Mouse (Mus musculus) midbrain, embryonic 16.5 days (tissue): ENCODE data around the gene Ogg1. TPM values are rescaled to one million over a fixed set of nuclear protein-coding genes. Genes with fewer than 3 reads are reported as not detected.

Source experiments
- ATAC-seq: fragments of 200-750 bp; cut with Nextera tagmentation; 2 replicates; pipeline ENCODE4 v1.8.0; 2017; ENCODE audit warnings: moderate TSS enrichment
- H3K27ac ChIP-seq: fragments of 300-500 bp; sonication (generic); 2 replicates; pipeline ENCODE4 v1.5.1; 2014; ENCODE audit warnings: mild to moderate bottlenecking, low read length, mixed read lengths
- H3K27me3 ChIP-seq: fragments of 300-500 bp; sonication (generic); 2 replicates; pipeline ENCODE4 v1.6.1; 2014; ENCODE audit warnings: low read depth, low read length, mixed read lengths; ENCODE audit not compliant: control insufficient read depth, insufficient read depth
- H3K36me3 ChIP-seq: fragments of 300-500 bp; sonication (generic); 2 replicates; pipeline ENCODE4 v1.6.1; 2014; ENCODE audit warnings: mild to moderate bottlenecking, low read length, moderate library complexity, mixed read lengths; ENCODE audit not compliant: control insufficient read depth, insufficient read depth
- H3K4me1 ChIP-seq: fragments of 300-500 bp; sonication (generic); 2 replicates; pipeline ENCODE4 v1.6.1; 2014; ENCODE audit warnings: mild to moderate bottlenecking, low read length, mixed read lengths; ENCODE audit not compliant: control insufficient read depth, insufficient read depth
- H3K4me2 ChIP-seq: fragments of 300-500 bp; sonication (generic); 2 replicates; pipeline ENCODE4 v1.6.1; 2014; ENCODE audit warnings: mild to moderate bottlenecking, low read length, mixed read lengths
- H3K4me3 ChIP-seq: fragments of 300-500 bp; sonication (generic); 2 replicates; pipeline ENCODE4 v1.5.1; 2014; ENCODE audit warnings: low read depth, mild to moderate bottlenecking, low read length, moderate library complexity, mixed read lengths
- H3K9ac ChIP-seq: fragments of 300-500 bp; sonication (generic); 2 replicates; pipeline ENCODE4 v1.6.1; 2014; ENCODE audit warnings: low read depth, low read length, mixed read lengths
- H3K9me3 ChIP-seq: fragments of 300-500 bp; sonication (generic); replicated peaks from 2 replicates; pipeline ENCODE4 v1.6.1; 2014; ENCODE audit warnings: mild to moderate bottlenecking, low read length, mixed read lengths; ENCODE audit not compliant: control insufficient read depth, poor library complexity, severe bottlenecking
- WGBS: fragments of 180-500 bp; shearing (Covaris S2); extraction: QIAGEN DNeasy Blood & Tissue Kit; methylation state at CpG from one replicate; pipeline ENCODE4 v1.1.7; 2014; 5-methylcytosine and 5-hydroxymethylcytosine counted together
- polyA plus RNA-seq: library from polyadenylated mRNA; unstranded; fragments of >200 nt; fragmentation: Nextera tagmentation; extraction: Ambion mirVana; gene quantifications from 2 replicates; pipeline ENCODE4 v1.2.1, GENCODE M21; 2015

Gene Ogg1
- polyA plus RNA-seq, result 6.2 and 7.0 TPM in 2 replicates

- Histone ChIP-seq H3K4me1 (peaks cover 15% of the 10 kb centered on the region), H3K36me3 (peaks cover 21% of the 10 kb centered on the region; the same call in 1 of the 2 replicates), H3K4me3 (peak within 1 kb of the TSS; percentile 58), H3K4me2 (peak within 1 kb of the TSS; percentile 92), H3K27ac (peak within 1 kb of the TSS; percentile 83), H3K9me3 (no peaks in the 10 kb centered on the region), H3K9ac (peak within 1 kb of the TSS; percentile 69), H3K27me3 (no peaks in the 10 kb centered on the region)
- WGBS, result under 1% methylated on average over 52 of the region's 52 CpGs
- ATAC-seq, result peak; percentile 99
These were observed at the start of gene Ogg1 for GRCm38 (mm10) chr6:113326533-113327315. TSS of gene Ogg1 (plus strand) at chr6:113326972.

GRCm38 (mm10) chr6:113281676-113282075 is 45.1 kb upstream of the Ogg1 start:
- 58% methylated on average over 6 of the region's 6 CpGs for WGBS
- H3K4me1 ChIP-seq, result peaks cover 12% of the 10 kb centered on the region
- H3K4me2 ChIP-seq, result peak overlapping the region; percentile 83
- peak overlapping the region; percentile 44 for H3K4me3 ChIP-seq
- ATAC-seq, result no peak
- peaks cover 26% of the 10 kb centered on the region for H3K27me3 ChIP-seq
- H3K27ac ChIP-seq, result no peak overlapping the region
- H3K36me3 ChIP-seq, result peaks cover 20% of the 10 kb centered on the region
- H3K9me3 ChIP-seq, result no peaks in the 10 kb centered on the region
- peak overlapping the region; percentile 66 for H3K9ac ChIP-seq

GRCm38 (mm10) chr6:113282101-113282802 is 44.5 kb upstream of the Ogg1 start, which contains the start of gene Cpne9:
TSS of gene Cpne9 (plus strand) at chr6:113282307.
- Histone ChIP-seq H3K9ac (peak within 1 kb of the TSS; percentile 66), H3K4me3 (peak within 1 kb of the TSS; percentile 44), H3K27me3 (peaks cover 26% of the 10 kb centered on the region), H3K4me2 (peak within 1 kb of the TSS; percentile 83), H3K27ac (no peak within 1 kb of the TSS), H3K36me3 (peaks cover 18% of the 10 kb centered on the region), H3K4me1 (peaks cover 12% of the 10 kb centered on the region), H3K9me3 (no peaks in the 10 kb centered on the region)
- under 1% methylated on average over 37 of the region's 37 CpGs for WGBS
- ATAC-seq, result peak; percentile 63

- H3K27me3 ChIP-seq, result peaks cover 26% of the 10 kb centered on the region
- H3K4me1 ChIP-seq, result peaks cover 12% of the 10 kb centered on the region
- peak; percentile 71 for ATAC-seq
- H3K9ac ChIP-seq, result peak overlapping the region; percentile 66
- WGBS, result 2% methylated on average over 22 of the region's 22 CpGs
- H3K9me3 ChIP-seq, result no peaks in the 10 kb centered on the region
- H3K4me3 ChIP-seq, result peak overlapping the region; percentile 44
- peaks cover 14% of the 10 kb centered on the region; the same call in 1 of the 2 replicates for H3K36me3 ChIP-seq
- no peak overlapping the region for H3K27ac ChIP-seq
- H3K4me2 ChIP-seq, result peak overlapping the region; percentile 83
These were observed 43.8 kb upstream of the Ogg1 start for GRCm38 (mm10) chr6:113282969-113283368.

DNA sequence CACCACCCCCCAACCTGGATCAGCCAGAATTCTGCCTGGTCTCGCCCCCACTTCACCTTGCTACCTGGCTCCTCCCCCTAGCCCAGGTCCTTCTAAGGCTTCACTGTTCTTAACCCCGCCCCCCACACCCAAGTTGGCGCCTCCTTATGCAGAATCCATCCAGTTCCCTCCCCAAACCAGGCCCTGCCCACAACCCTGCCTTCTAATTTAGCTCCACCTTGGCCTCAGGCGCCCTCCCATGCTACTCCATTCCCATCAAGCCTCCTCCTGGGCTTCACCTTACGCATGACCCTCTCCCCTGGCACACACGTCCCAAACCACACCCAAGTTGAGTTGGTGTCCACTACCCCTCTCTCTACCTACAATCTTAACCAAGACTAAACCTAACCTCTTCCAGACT is 43.3 kb upstream of the Ogg1 start:
- Histone ChIP-seq H3K4me2 (peak overlapping the region; percentile 83), H3K27me3 (peaks cover 26% of the 10 kb centered on the region), H3K9ac (no peak overlapping the region), H3K4me1 (peaks cover 12% of the 10 kb centered on the region), H3K27ac (no peak overlapping the region), H3K9me3 (no peaks in the 10 kb centered on the region), H3K36me3 (peaks cover 13% of the 10 kb centered on the region; the same call in 1 of the 2 replicates), H3K4me3 (peak overlapping the region; percentile 44)
- ATAC-seq, result no peak
- 3% methylated on average over 6 of the region's 6 CpGs for WGBS

DNA sequence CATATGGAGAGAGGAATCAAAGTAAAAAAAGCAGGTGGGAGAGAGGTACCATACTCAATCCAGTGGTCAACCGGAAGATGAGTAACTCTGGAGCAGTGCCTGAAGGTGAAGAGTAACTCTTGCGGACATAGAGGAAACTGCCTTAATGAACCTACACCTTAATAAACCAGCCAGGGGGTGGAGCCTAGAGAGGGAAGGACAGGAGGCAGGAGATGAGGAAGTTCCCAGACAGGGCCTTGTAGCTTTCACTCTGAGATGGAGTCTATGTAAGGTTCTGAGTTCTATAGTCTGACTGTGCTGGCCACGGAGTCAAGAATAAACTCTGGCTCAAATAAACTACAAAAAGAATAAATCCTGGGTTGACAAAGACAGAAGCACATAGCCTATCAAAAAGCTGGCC is 41.8 kb upstream of the Ogg1 start:
- H3K9ac ChIP-seq, result no peak overlapping the region
- ATAC-seq, result no peak
- H3K4me2 ChIP-seq, result no peak overlapping the region
- H3K36me3 ChIP-seq, result peaks cover 5% of the 10 kb centered on the region; the same call in 1 of the 2 replicates
- H3K4me1 ChIP-seq, result peaks cover 12% of the 10 kb centered on the region
- H3K9me3 ChIP-seq, result no peaks in the 10 kb centered on the region
- peaks cover 26% of the 10 kb centered on the region for H3K27me3 ChIP-seq
- H3K4me3 ChIP-seq, result no peak overlapping the region
- WGBS, result 82% methylated on average over 3 of the region's 3 CpGs
- H3K27ac ChIP-seq, result no peak overlapping the region

GRCm38 (mm10) chr6:113286316-113286715 is 40.5 kb upstream of the Ogg1 start:
- peaks cover 26% of the 10 kb centered on the region for H3K27me3 ChIP-seq
- no peak overlapping the region for H3K4me2 ChIP-seq
- 76% methylated on average over 1 of the region's 1 CpGs for WGBS
- H3K9ac ChIP-seq, result no peak overlapping the region
- no peaks in the 10 kb centered on the region for H3K36me3 ChIP-seq
- H3K4me3 ChIP-seq, result no peak overlapping the region
- peaks cover 12% of the 10 kb centered on the region for H3K4me1 ChIP-seq
- no peak for ATAC-seq
- H3K9me3 ChIP-seq, result no peaks in the 10 kb centered on the region
- H3K27ac ChIP-seq, result no peak overlapping the region

- no peak for ATAC-seq
- Histone ChIP-seq H3K9ac (no peak overlapping the region), H3K27ac (no peak overlapping the region), H3K4me2 (no peak overlapping the region), H3K36me3 (no peaks in the 10 kb centered on the region), H3K9me3 (no peaks in the 10 kb centered on the region), H3K4me3 (no peak overlapping the region), H3K27me3 (peaks cover 18% of the 10 kb centered on the region), H3K4me1 (peaks cover 8% of the 10 kb centered on the region)
- WGBS, result 72% methylated on average over 4 of the region's 4 CpGs
These were observed 39.5 kb upstream of the Ogg1 start for GRCm38 (mm10) chr6:113287236-113287635.

GRCm38 (mm10) chr6:113289346-113289745 is 37.4 kb upstream of the Ogg1 start:
- no peak for ATAC-seq
- Histone ChIP-seq H3K36me3 (no peaks in the 10 kb centered on the region), H3K4me3 (no peak overlapping the region), H3K27me3 (peaks cover under 1% of the 10 kb centered on the region; the same call in 1 of the 2 replicates), H3K9ac (no peak overlapping the region), H3K9me3 (no peaks in the 10 kb centered on the region), H3K4me2 (no peak overlapping the region), H3K27ac (no peak overlapping the region), H3K4me1 (no peaks in the 10 kb centered on the region)
- WGBS, result 92% methylated on average over 15 of the region's 15 CpGs
